Mouse (Mus musculus) splenic B cell, adult 2 months (primary cell): Measurements from ENCODE around the gene Caln1.

Experiments used
- DNase-seq: peaks from one replicate; pipeline ENCODE4 v3.0.0-alpha.2; 2011; ENCODE audit warnings: low read depth, low spot score
- H3K27me3 ChIP-seq: 2 replicates; pipeline ENCODE4 v1.6.1; 2012; ENCODE audit warnings: mild to moderate bottlenecking, low read length, moderate library complexity, mixed read lengths; ENCODE audit not compliant: control insufficient read depth, poor library complexity, insufficient read depth, severe bottlenecking
- H3K36me3 ChIP-seq: 2 replicates; pipeline ENCODE4 v1.6.1; 2012; ENCODE audit warnings: mild to moderate bottlenecking, low read length, moderate library complexity, mixed read lengths; ENCODE audit not compliant: control insufficient read depth, poor library complexity, insufficient read depth, severe bottlenecking

Gene Caln1

DNA sequence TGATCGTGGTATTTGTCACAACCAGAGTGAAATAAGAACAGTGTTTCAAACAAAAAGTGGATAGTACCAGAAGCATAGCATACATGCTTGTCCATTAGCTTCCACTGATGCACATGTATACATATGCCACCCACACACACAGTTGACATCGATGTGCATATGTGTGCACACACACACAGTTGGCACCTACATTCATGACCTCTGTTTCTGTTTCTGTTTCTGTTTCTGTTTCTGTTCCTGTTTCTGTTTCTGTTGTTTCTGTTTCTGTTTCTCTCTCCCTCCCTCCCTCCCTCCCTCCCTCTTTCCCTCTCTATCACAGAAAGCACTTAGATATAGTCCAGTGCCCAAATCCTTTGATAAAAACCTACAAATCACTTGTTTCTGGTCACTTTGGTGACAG, 342.4 kb downstream of the Caln1 start:
- Histone ChIP-seq H3K36me3 (no peaks in the 10 kb centered on the region), H3K27me3 (no peaks in the 10 kb centered on the region)
- DNase-seq: no peak

DNA sequence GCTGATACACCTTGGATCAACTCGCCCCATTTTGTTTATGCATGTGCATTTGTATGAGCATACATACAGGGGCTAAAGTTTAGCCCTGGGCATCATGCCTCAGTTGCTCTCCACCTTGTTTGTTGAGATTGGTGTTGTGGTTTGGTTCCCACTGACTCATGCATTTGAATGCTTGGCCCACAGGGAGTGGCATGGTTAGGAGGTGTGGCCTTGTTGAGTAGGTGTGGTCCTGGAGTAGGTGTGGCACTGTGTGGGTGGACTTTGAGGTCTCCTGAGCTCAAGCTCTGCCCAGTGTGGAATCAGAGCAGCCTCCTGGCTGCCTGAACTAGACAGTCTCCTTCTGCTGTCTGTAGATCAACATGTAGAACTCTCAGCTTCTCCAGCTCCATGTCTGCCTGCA, 343.0 kb downstream of the Caln1 start:
- H3K27me3 ChIP-seq: no peaks in the 10 kb centered on the region
- no peaks in the 10 kb centered on the region for H3K36me3 ChIP-seq
- DNase-seq: no peak

GRCm38 (mm10) chr5:130715181-130715580, 345.9 kb downstream of the Caln1 start:
- no peak for DNase-seq
- Histone ChIP-seq H3K36me3 (no peaks in the 10 kb centered on the region), H3K27me3 (no peaks in the 10 kb centered on the region)

GRCm38 (mm10) chr5:130718385-130718784, 349.1 kb downstream of the Caln1 start:
- Histone ChIP-seq H3K27me3 (no peaks in the 10 kb centered on the region), H3K36me3 (no peaks in the 10 kb centered on the region)
- DNase-seq: no peak

- no peaks in the 10 kb centered on the region for H3K27me3 ChIP-seq
- no peaks in the 10 kb centered on the region for H3K36me3 ChIP-seq
- DNase-seq: no peak
Measured at GRCm38 (mm10) chr5:130742171-130742570, 372.9 kb downstream of the Caln1 start.

DNA sequence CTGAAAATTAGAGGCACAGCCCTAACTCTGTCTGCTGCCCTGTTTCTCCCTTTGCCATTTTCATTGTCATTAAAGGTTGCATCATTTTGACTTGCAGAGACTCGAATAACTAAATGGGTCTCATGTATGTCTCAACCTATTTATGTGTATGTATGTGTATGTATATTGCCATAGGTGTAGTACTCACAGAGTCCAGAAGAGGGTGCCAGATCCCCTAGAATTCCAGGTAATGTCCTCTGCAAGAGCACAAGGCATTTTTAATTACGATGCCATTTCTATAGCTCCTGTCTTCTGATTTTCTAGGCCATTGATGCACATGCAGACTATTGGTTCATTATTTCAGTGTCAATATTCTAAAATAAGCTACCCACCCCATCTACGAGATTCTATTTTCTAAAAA, 388.3 kb downstream of the Caln1 start:
- peak; percentile 1 for DNase-seq
- H3K36me3 ChIP-seq: no peaks in the 10 kb centered on the region
- H3K27me3 ChIP-seq: no peaks in the 10 kb centered on the region

GRCm38 (mm10) chr5:130765784-130766183, 396.5 kb downstream of the Caln1 start:
- Histone ChIP-seq H3K36me3 (no peaks in the 10 kb centered on the region), H3K27me3 (no peaks in the 10 kb centered on the region)
- no peak for DNase-seq

DNA sequence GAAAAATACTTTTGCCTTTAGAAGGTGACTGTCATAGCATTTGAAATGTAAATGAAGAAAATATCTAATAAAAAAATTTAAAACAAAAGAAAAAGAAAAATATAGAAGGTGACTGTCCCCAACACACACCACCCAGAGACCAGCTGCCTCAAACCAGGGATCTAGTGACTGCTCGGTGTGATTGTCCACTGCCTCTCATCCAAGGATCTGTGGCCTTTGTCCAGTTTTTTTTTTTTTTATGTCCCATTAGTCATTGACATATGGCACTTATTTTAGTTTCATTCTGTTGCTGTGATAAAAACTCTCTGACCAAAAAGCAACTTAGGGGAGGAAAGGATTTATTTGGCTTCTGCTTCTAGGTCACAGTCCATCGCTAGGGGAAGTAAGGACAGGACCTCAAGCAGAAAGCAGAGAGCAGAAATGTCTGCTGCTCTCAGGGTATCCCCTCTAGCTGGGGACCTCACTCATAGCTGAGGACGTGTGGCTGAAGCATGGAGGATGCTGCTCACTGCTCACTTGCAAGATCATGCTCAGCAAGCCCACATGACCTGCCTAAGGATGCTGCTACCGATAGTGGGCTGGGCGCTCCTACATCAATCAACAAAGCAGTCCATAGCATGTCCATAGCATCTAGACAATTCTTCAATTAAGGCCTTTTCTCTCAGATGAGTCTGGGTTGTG, 401.9 kb downstream of the Caln1 start:
- Histone ChIP-seq H3K36me3 (no peaks in the 10 kb centered on the region), H3K27me3 (no peaks in the 10 kb centered on the region)
- DNase-seq: no peak

DNA sequence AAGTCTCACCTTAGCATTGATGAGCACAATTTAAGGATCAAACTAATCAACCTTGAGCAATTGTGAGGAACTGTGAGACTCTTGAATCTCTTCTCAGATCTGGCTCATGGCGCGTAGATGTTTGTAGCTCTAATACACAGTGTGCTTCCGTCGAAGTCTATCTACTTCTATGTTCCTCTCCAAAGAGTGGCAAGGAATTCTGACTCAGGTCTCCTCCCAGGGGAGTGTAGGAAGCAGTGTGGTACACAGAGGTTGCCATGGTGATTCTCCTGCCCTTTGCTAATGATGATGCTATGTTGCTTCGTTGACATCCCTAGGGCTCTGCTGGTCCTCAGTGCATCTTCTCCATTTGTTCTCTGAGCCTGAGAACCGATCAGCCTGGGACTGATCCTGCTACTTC, 403.2 kb downstream of the Caln1 start:
- DNase-seq: no peak
- Histone ChIP-seq H3K36me3 (no peaks in the 10 kb centered on the region), H3K27me3 (no peaks in the 10 kb centered on the region)

DNA sequence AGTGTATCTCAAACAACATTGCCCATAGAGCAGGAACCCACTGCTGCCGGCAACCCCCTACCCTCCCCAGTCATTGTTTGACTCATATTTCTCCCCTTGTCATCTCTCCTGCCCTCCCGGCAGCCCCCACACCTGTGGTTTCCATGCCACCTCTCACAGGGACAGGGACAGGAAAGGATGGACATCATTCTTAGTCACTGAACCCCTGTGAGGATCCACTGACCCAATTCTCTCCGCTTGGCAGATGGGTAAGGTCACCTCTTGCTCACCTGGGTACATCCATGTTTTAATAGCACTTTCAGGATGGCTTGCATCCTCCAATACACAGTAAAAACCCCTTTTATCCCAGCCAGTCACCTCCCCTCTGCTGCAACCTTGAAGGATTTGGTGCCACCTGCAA, 405.7 kb downstream of the Caln1 start:
- Histone ChIP-seq H3K27me3 (no peaks in the 10 kb centered on the region), H3K36me3 (no peaks in the 10 kb centered on the region)
- no peak for DNase-seq

GRCm38 (mm10) chr5:130792755-130793452, 423.6 kb downstream of the Caln1 start:
- no peak for DNase-seq
- Histone ChIP-seq H3K27me3 (no peaks in the 10 kb centered on the region), H3K36me3 (no peaks in the 10 kb centered on the region)

- H3K27me3 ChIP-seq: no peaks in the 10 kb centered on the region; the same call in 1 of the 2 replicates
- DNase-seq: no peak
- no peaks in the 10 kb centered on the region for H3K36me3 ChIP-seq
Measured at GRCm38 (mm10) chr5:130797713-130798112, 428.5 kb downstream of the Caln1 start.

GRCm38 (mm10) chr5:130810314-130810713, 441.1 kb downstream of the Caln1 start:
- no peaks in the 10 kb centered on the region for H3K36me3 ChIP-seq
- no peak for DNase-seq
- H3K27me3 ChIP-seq: no peaks in the 10 kb centered on the region

- Histone ChIP-seq H3K27me3 (no peaks in the 10 kb centered on the region), H3K36me3 (no peaks in the 10 kb centered on the region)
- DNase-seq: no peak
Measured at GRCm38 (mm10) chr5:130810846-130811245, 441.6 kb downstream of the Caln1 start.

- no peaks in the 10 kb centered on the region for H3K27me3 ChIP-seq
- DNase-seq: no peak
Measured at GRCm38 (mm10) chr5:130811266-130811665, 442.0 kb downstream of the Caln1 start.

DNA sequence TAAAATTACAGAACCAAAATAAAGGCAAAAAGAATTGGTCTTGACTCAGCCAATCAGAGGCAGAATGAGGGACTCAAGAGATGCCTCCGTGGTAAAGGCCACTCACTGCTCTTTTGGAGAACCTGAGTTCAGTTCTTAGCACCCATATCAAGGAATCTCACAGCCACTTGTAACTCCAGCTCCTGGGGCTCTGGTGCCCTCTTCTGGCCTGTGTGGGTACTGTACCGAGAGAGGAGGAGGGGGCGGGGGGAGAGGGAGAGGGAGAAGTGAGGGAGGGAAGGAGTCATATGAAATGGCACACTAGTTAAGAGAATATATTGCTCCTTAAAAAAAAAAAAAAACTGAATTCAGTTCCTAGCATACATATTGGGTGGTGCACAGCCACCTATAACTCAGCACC, 442.7 kb downstream of the Caln1 start:
- no peak for DNase-seq
- H3K27me3 ChIP-seq: no peaks in the 10 kb centered on the region
- no peaks in the 10 kb centered on the region for H3K36me3 ChIP-seq

More at GRCm38 (mm10) chr5:130811266-130811665, 442.0 kb downstream of the Caln1 start:
- no peaks in the 10 kb centered on the region for H3K36me3 ChIP-seq
